Mouse (Mus musculus): ENCODE measurements around the gene Utp14a.
"Not testable (repeated sequence)": the region's sequence is repeated elsewhere in the genome, so short reads cannot be mapped to it uniquely, and the experiment has no call there.

Gene Utp14a

GRCm38 (mm10) chrX:48256468-48257007, at the start of gene Utp14a:
Gene Utp14a, plus strand, starts transcription at chrX:48256862.
- DNase-seq (ENCODE audit: low read depth): peak; percentile 96

GRCm38 (mm10) chrX:48207761-48208487, 48.7 kb upstream of the Utp14a start:
- peak; percentile 55 for DNase-seq (ENCODE audit: low read depth)

- DNase-seq (ENCODE audit: low read depth): peak; percentile 90
Measured at GRCm38 (mm10) chrX:48208519-48209185, 48.0 kb upstream of the Utp14a start, which contains the start of gene Zdhhc9. Gene Zdhhc9, minus strand, starts transcription at chrX:48208878.

- DNase-seq (ENCODE audit: low read depth): not testable (repeated sequence)
Measured at GRCm38 (mm10) chrX:48209746-48210145, 46.9 kb upstream of the Utp14a start.

- no peak for DNase-seq (ENCODE audit: low read depth)
Measured at GRCm38 (mm10) chrX:48219468-48219867, 37.2 kb upstream of the Utp14a start.

GRCm38 (mm10) chrX:48222706-48223105, 34.0 kb upstream of the Utp14a start:
- DNase-seq (ENCODE audit: low read depth): no peak

- no peak for DNase-seq (ENCODE audit: low read depth)
Measured at GRCm38 (mm10) chrX:48226225-48226624, 30.4 kb upstream of the Utp14a start.

GRCm38 (mm10) chrX:48234417-48234816, 22.2 kb upstream of the Utp14a start:
- peak; percentile 8 for DNase-seq (ENCODE audit: low read depth)

GRCm38 (mm10) chrX:48255830-48256428, 733 bp upstream of the Utp14a start:
- DNase-seq (ENCODE audit: low read depth): peak; percentile 11

GRCm38 (mm10) chrX:48257011-48257410, 349 bp downstream of the Utp14a start:
- DNase-seq (ENCODE audit: low read depth): peak; percentile 3

GRCm38 (mm10) chrX:48271671-48272070, 15.0 kb downstream of the Utp14a start:
- DNase-seq (ENCODE audit: low read depth): peak; percentile 65

GRCm38 (mm10) chrX:48274634-48275033, 18.0 kb downstream of the Utp14a start:
- no peak for DNase-seq (ENCODE audit: low read depth)

- DNase-seq (ENCODE audit: low read depth): peak; percentile 64
Measured at GRCm38 (mm10) chrX:48278103-48278502, 21.4 kb downstream of the Utp14a start.

GRCm38 (mm10) chrX:48284386-48285005, 27.8 kb downstream of the Utp14a start:
- peak; percentile 92 for DNase-seq (ENCODE audit: low read depth)

- DNase-seq (ENCODE audit: low read depth): peak; percentile 85
Measured at GRCm38 (mm10) chrX:48285006-48285650, 28.5 kb downstream of the Utp14a start.

GRCm38 (mm10) chrX:48285651-48286021, 29.0 kb downstream of the Utp14a start:
- DNase-seq (ENCODE audit: low read depth): no peak

GRCm38 (mm10) chrX:48286488-48286887, 29.8 kb downstream of the Utp14a start:
- no peak for DNase-seq (ENCODE audit: low read depth)

- no peak for DNase-seq (ENCODE audit: low read depth)
Measured at GRCm38 (mm10) chrX:48288008-48288407, 31.3 kb downstream of the Utp14a start.

- no peak for DNase-seq (ENCODE audit: low read depth)
Measured at GRCm38 (mm10) chrX:48291413-48291812, 34.8 kb downstream of the Utp14a start.

- no peak for DNase-seq (ENCODE audit: low read depth)
Measured at GRCm38 (mm10) chrX:48305356-48305755, 48.7 kb downstream of the Utp14a start.

- DNase-seq (ENCODE audit: low read depth): no peak
Measured at GRCm38 (mm10) chrX:48310706-48311517, 54.2 kb downstream of the Utp14a start.

All from NIH3T3 (cell line).